Mouse (Mus musculus): ENCODE measurements around the gene Dennd1b. TPM values are rescaled to one million over a fixed set of nuclear protein-coding genes. Genes with fewer than 3 reads are reported as not detected.

The Dennd1b gene
- polyA plus RNA-seq, 1 experiment from 2014 or later, result 16.8 TPM

GRCm38 (mm10) chr1:139153006-139153405 lies 189.8 kb downstream of the Dennd1b start:
- Histone ChIP-seq H3K9ac (ENCODE audit: low read length) (no peak overlapping the region), H3K4me3 (ENCODE audit: control insufficient read depth in 1 of 2, insufficient read depth in 1 of 2, low read depth in 1 of 2, low read length in 2 of 2) (no peak overlapping the region), H3K9me3 (ENCODE audit: control insufficient read depth, low read length) (no peaks in the 10 kb centered on the region), H3K36me3 (ENCODE audit: control insufficient read depth, insufficient read depth, low read length) (no peaks in the 10 kb centered on the region), H3K4me2 (ENCODE audit: low read length) (no peak overlapping the region), H3K27me3 (ENCODE audit: control insufficient read depth, insufficient read depth, low read length) (no peaks in the 10 kb centered on the region), H3K4me1 (ENCODE audit: control insufficient read depth in 2 of 2, insufficient read depth in 2 of 2, low read length in 2 of 2) (no peaks in the 10 kb centered on the region), H3K27ac (replicated peaks in 1 of 2; ENCODE audit: control insufficient read depth in 1 of 2, insufficient read depth in 1 of 2, low read depth in 2 of 2, low read length in 2 of 2) (no peak overlapping the region)
- WGBS, result 89% methylated on average over 2 of the region's 2 CpGs
- ATAC-seq (ENCODE audit: insufficient number of reproducible peaks, insufficient read depth, low FRiP score, low read depth), result no peak

DNA sequence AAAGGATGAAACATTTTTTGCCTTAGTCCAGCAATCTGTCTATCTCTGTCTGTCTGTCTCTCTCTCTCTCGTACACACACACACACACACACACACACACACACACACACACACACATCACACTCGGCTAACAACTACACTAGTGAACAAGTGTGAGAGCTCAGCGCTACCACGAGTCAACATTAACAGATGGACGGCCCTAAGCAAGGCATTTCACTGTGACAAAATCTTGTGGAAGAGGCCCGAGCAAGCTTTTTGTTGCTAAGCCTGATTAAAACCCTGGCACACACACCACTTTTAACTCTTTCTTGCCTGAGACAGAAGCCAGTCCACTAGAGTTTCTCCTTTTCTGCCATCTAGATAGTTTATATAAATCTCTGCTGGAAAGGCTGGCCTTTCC lies 190.3 kb downstream of the Dennd1b start:
- Histone ChIP-seq H3K36me3 (ENCODE audit: control insufficient read depth, insufficient read depth, low read length) (no peaks in the 10 kb centered on the region), H3K27me3 (ENCODE audit: control insufficient read depth, insufficient read depth, low read length) (no peaks in the 10 kb centered on the region), H3K9me3 (ENCODE audit: control insufficient read depth, low read length) (no peaks in the 10 kb centered on the region), H3K4me2 (ENCODE audit: low read length) (no peak overlapping the region), H3K4me1 (ENCODE audit: control insufficient read depth in 2 of 2, insufficient read depth in 2 of 2, low read length in 2 of 2) (no peaks in the 10 kb centered on the region), H3K27ac (replicated peaks in 1 of 2; ENCODE audit: control insufficient read depth in 1 of 2, insufficient read depth in 1 of 2, low read depth in 2 of 2, low read length in 2 of 2) (no peak overlapping the region), H3K4me3 (ENCODE audit: control insufficient read depth in 1 of 2, insufficient read depth in 1 of 2, low read depth in 1 of 2, low read length in 2 of 2) (no peak overlapping the region), H3K9ac (ENCODE audit: low read length) (no peak overlapping the region)
- ATAC-seq (ENCODE audit: insufficient number of reproducible peaks, insufficient read depth, low FRiP score, low read depth), result no peak
- 49% methylated on average over 6 of the region's 6 CpGs for WGBS

GRCm38 (mm10) chr1:139156397-139156796 lies 193.2 kb downstream of the Dennd1b start:
- Histone ChIP-seq H3K27me3 (ENCODE audit: control insufficient read depth, insufficient read depth, low read length) (no peaks in the 10 kb centered on the region), H3K4me2 (ENCODE audit: low read length) (no peak overlapping the region), H3K9ac (ENCODE audit: low read length) (no peak overlapping the region), H3K27ac (replicated peaks in 1 of 2; ENCODE audit: control insufficient read depth in 1 of 2, insufficient read depth in 1 of 2, low read depth in 2 of 2, low read length in 2 of 2) (no peak overlapping the region), H3K4me3 (ENCODE audit: control insufficient read depth in 1 of 2, insufficient read depth in 1 of 2, low read depth in 1 of 2, low read length in 2 of 2) (no peak overlapping the region), H3K4me1 (ENCODE audit: control insufficient read depth in 2 of 2, insufficient read depth in 2 of 2, low read length in 2 of 2) (no peaks in the 10 kb centered on the region), H3K9me3 (ENCODE audit: control insufficient read depth, low read length) (no peaks in the 10 kb centered on the region), H3K36me3 (ENCODE audit: control insufficient read depth, insufficient read depth, low read length) (no peaks in the 10 kb centered on the region)
- no peak for ATAC-seq (ENCODE audit: insufficient number of reproducible peaks, insufficient read depth, low FRiP score, low read depth)
- WGBS, result 28% methylated on average over 3 of the region's 3 CpGs

GRCm38 (mm10) chr1:139161619-139162018 lies 198.4 kb downstream of the Dennd1b start:
- WGBS, result 37% methylated on average over 3 of the region's 3 CpGs
- 0 out of 2 replicates have a peak, but pooled peaks cover 8% of the 10 kb centered on the region for H3K36me3 ChIP-seq (ENCODE audit: control insufficient read depth, insufficient read depth, low read length)
- no peak overlapping the region for H3K4me3 ChIP-seq (ENCODE audit: control insufficient read depth in 1 of 2, insufficient read depth in 1 of 2, low read depth in 1 of 2, low read length in 2 of 2)
- no peak overlapping the region for H3K4me2 ChIP-seq (ENCODE audit: low read length)
- no peaks in the 10 kb centered on the region for H3K27me3 ChIP-seq (ENCODE audit: control insufficient read depth, insufficient read depth, low read length)
- H3K27ac ChIP-seq (replicated peaks in 1 of 2; ENCODE audit: control insufficient read depth in 1 of 2, insufficient read depth in 1 of 2, low read depth in 2 of 2, low read length in 2 of 2), result no peak overlapping the region
- H3K9ac ChIP-seq (ENCODE audit: low read length), result no peak overlapping the region
- no peaks in the 10 kb centered on the region for H3K9me3 ChIP-seq (ENCODE audit: control insufficient read depth, low read length)
- no peaks in the 10 kb centered on the region for H3K4me1 ChIP-seq (ENCODE audit: control insufficient read depth in 2 of 2, insufficient read depth in 2 of 2, low read length in 2 of 2)
- ATAC-seq (ENCODE audit: insufficient number of reproducible peaks, insufficient read depth, low FRiP score, low read depth), result no peak

GRCm38 (mm10) chr1:139162814-139163213 lies 199.6 kb downstream of the Dennd1b start:
- no peak for ATAC-seq (ENCODE audit: insufficient number of reproducible peaks, insufficient read depth, low FRiP score, low read depth)

GRCm38 (mm10) chr1:139174058-139174832 lies 211.0 kb downstream of the Dennd1b start:
- Histone ChIP-seq H3K36me3 (ENCODE audit: control insufficient read depth, insufficient read depth, low read length) (peaks cover 15% of the 10 kb centered on the region), H3K4me1 (ENCODE audit: control insufficient read depth in 2 of 2, insufficient read depth in 2 of 2, low read length in 2 of 2) (peaks cover 0 to 5% of the 10 kb centered on the region in 2 experiments; a peak in 2 of 4 replicates), H3K9me3 (ENCODE audit: control insufficient read depth, low read length) (0 out of 2 replicates have a peak, but pooled peaks cover 4% of the 10 kb centered on the region), H3K27me3 (ENCODE audit: control insufficient read depth, insufficient read depth, low read length) (no peaks in the 10 kb centered on the region), H3K4me3 (ENCODE audit: control insufficient read depth in 1 of 2, insufficient read depth in 1 of 2, low read depth in 1 of 2, low read length in 2 of 2) (no peak overlapping the region), H3K4me2 (ENCODE audit: low read length) (no peak overlapping the region), H3K9ac (ENCODE audit: low read length) (no peak overlapping the region), H3K27ac (replicated peaks in 1 of 2; ENCODE audit: control insufficient read depth in 1 of 2, insufficient read depth in 1 of 2, low read depth in 2 of 2, low read length in 2 of 2) (no peak overlapping the region)
- 71% methylated on average over 3 of the region's 3 CpGs for WGBS
- ATAC-seq (ENCODE audit: insufficient number of reproducible peaks, insufficient read depth, low FRiP score, low read depth), result no peak

More at GRCm38 (mm10) chr1:139162814-139163213, 199.6 kb downstream of the Dennd1b start:
- Histone ChIP-seq H3K4me1 (ENCODE audit: control insufficient read depth in 2 of 2, insufficient read depth in 2 of 2, low read length in 2 of 2) (no peaks in the 10 kb centered on the region), H3K4me3 (ENCODE audit: control insufficient read depth in 1 of 2, insufficient read depth in 1 of 2, low read depth in 1 of 2, low read length in 2 of 2) (no peak overlapping the region), H3K27me3 (ENCODE audit: control insufficient read depth, insufficient read depth, low read length) (no peaks in the 10 kb centered on the region), H3K9ac (ENCODE audit: low read length) (no peak overlapping the region), H3K9me3 (ENCODE audit: control insufficient read depth, low read length) (no peaks in the 10 kb centered on the region), H3K27ac (replicated peaks in 1 of 2; ENCODE audit: control insufficient read depth in 1 of 2, insufficient read depth in 1 of 2, low read depth in 2 of 2, low read length in 2 of 2) (no peak overlapping the region), H3K36me3 (ENCODE audit: control insufficient read depth, insufficient read depth, low read length) (0 out of 2 replicates have a peak, but pooled peaks cover 11% of the 10 kb centered on the region), H3K4me2 (ENCODE audit: low read length) (no peak overlapping the region)
- 16% methylated on average over 5 of the region's 5 CpGs for WGBS

GRCm38 (mm10) chr1:139179707-139180106 lies 216.5 kb downstream of the Dennd1b start:
- Histone ChIP-seq H3K4me2 (ENCODE audit: low read length) (no peak overlapping the region), H3K36me3 (ENCODE audit: control insufficient read depth, insufficient read depth, low read length) (no peaks in the 10 kb centered on the region), H3K27ac (replicated peaks in 1 of 2; ENCODE audit: control insufficient read depth in 1 of 2, insufficient read depth in 1 of 2, low read depth in 2 of 2, low read length in 2 of 2) (no peak overlapping the region), H3K9ac (ENCODE audit: low read length) (no peak overlapping the region), H3K4me3 (ENCODE audit: control insufficient read depth in 1 of 2, insufficient read depth in 1 of 2, low read depth in 1 of 2, low read length in 2 of 2) (no peak overlapping the region), H3K9me3 (ENCODE audit: control insufficient read depth, low read length) (0 out of 2 replicates have a peak, but pooled peaks cover 4% of the 10 kb centered on the region), H3K27me3 (ENCODE audit: control insufficient read depth, insufficient read depth, low read length) (no peaks in the 10 kb centered on the region), H3K4me1 (ENCODE audit: control insufficient read depth in 2 of 2, insufficient read depth in 2 of 2, low read length in 2 of 2) (peaks cover 0 to 5% of the 10 kb centered on the region in 2 experiments; a peak in 3 of 4 replicates)
- ATAC-seq (ENCODE audit: insufficient number of reproducible peaks, insufficient read depth, low FRiP score, low read depth), result no peak
- WGBS, result 53% methylated on average over 1 of the region's 1 CpGs

Measured in heart, embryonic 14.5 days (tissue).